Mouse (Mus musculus) bone marrow macrophage, adult 2 months (primary cell): ENCODE data around the gene Nfix.

ENCODE experiments used
- CTCF ChIP-seq: IDR thresholded peaks from 2 replicates; pipeline ENCODE4 v1.5.1; 2012; ENCODE audit warnings: low read depth, mild to moderate bottlenecking, low read length, moderate library complexity
- POLR2A ChIP-seq: IDR thresholded peaks from 2 replicates; pipeline ENCODE4 v1.6.1; 2012; ENCODE audit warnings: mild to moderate bottlenecking, low read depth, low read length, borderline replicate concordance

DNA sequence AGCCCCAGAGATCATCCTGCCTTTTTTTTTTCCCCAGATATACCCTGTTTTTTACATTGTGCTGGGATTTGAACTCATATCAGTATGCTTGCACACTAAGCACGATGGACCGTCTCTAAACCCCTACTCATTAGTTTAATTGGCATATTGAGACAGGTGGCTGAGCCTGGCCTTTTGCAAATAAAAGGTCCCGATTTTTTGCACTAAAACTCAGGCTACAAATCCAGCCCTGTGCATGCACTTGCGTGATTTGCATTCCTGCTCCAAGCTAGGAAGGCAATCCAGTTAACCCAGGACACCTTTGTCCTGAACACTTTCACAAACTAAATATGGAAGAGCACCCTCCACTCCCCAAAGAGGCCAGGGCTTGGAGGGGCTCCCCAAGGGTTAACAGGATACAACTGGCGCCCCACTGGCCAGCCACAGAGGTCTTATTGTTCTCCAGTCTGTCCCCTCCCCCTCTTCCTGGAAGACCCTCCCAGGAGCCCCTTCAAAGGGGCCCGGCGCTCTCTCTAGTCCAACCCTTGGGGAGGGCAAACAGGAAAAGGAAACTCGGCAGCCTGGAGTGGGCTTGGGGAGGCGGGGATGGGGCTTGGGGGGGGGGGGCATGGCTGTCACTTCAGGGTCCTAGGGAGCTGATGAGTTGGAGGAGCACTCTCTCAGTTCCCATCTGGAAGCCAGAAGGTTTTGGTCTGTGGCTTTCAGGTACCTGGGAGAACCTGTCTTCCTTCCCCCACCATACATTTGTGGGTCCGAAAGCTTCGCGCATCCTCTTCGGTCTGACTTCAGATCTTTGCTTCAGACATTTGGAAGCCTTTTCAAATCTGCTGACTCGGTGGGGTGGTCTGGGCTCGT is 144.6 kb downstream of the Nfix start:
- TF ChIP-seq CTCF = no peak
- TF ChIP-seq POLR2A = no peak
